Mouse (Mus musculus): ENCODE results near the gene Map4k3. TPM values are rescaled to one million over a fixed set of nuclear protein-coding genes. Genes with fewer than 3 reads are reported as not detected.

Map4k3 gene
- polyA plus RNA-seq, 1 experiment from 2014 or later: 15.1 TPM

GRCm38 (mm10) chr17:80729080-80729749, 930 bp upstream of the Map4k3 start:
- Histone ChIP-seq H3K9ac (peak overlapping the region; percentile 99), H3K4me3 (peak overlapping the region; percentile 97), H3K4me1 (peaks cover 52% of the 10 kb centered on the region), H3K9me3 (no peaks in the 10 kb centered on the region; the same call in 1 of the 2 replicates), H3K36me3 (peaks cover 6% of the 10 kb centered on the region; the same call in 1 of the 2 replicates), H3K27me3 (replicated peaks) (no peaks in the 10 kb centered on the region), H3K4me2 (peak overlapping the region; percentile 77), H3K27ac (replicated peaks) (peak overlapping the region; percentile 98)
- ATAC-seq (ENCODE audit: extremely low read depth, insufficient number of reproducible peaks, low FRiP score, low TSS enrichment): no peak
- 18% methylated on average over 9 of the region's 9 CpGs for WGBS

DNA sequence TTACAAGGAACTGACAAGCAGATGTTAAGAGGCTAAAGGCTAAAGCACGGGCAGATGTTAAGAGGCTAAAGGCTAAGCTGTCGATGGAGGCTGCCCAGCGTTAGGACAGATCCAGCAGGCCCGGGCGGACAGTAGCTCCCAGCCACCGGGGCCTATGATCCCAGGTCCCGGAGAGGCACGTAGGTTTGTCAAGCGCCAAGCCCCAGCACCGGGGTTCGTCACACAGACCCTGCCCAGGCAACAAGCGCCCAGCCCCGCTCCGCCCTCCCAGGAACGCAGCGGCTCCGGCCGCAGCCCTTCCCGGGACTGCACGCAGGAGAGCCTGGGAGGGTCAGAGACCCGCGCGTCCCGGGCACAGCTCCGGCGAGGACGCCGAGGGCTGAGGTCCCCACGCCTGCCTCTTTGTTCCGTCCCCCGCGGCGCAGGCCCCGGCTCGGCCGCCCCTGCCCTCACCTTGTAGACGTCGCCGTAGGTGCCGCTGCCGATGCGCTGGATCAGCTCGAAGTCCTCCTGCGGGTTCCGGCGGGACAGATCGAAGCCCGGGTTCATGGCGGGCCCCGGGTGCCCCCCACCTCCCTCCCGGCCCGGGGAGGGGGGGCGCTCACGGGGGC, 839 bp downstream of the Map4k3 start:
- Histone ChIP-seq H3K4me1 (peaks cover 69% of the 10 kb centered on the region), H3K27me3 (replicated peaks) (no peaks in the 10 kb centered on the region), H3K9ac (peak overlapping the region; percentile 99), H3K27ac (replicated peaks) (peak overlapping the region; percentile 98), H3K4me3 (peak overlapping the region; percentile 97), H3K36me3 (peaks cover 6% of the 10 kb centered on the region; the same call in 1 of the 2 replicates), H3K4me2 (peak overlapping the region; percentile 77), H3K9me3 (no peaks in the 10 kb centered on the region; the same call in 1 of the 2 replicates)
- WGBS: under 1% methylated on average over 48 of the region's 54 CpGs
- ATAC-seq (ENCODE audit: extremely low read depth, insufficient number of reproducible peaks, low FRiP score, low TSS enrichment): peak; percentile 30; the same call in 1 of the 2 replicates

GRCm38 (mm10) chr17:80726821-80727220, 1.5 kb downstream of the Map4k3 start:
- H3K4me1 ChIP-seq: peaks cover 76% of the 10 kb centered on the region

DNA sequence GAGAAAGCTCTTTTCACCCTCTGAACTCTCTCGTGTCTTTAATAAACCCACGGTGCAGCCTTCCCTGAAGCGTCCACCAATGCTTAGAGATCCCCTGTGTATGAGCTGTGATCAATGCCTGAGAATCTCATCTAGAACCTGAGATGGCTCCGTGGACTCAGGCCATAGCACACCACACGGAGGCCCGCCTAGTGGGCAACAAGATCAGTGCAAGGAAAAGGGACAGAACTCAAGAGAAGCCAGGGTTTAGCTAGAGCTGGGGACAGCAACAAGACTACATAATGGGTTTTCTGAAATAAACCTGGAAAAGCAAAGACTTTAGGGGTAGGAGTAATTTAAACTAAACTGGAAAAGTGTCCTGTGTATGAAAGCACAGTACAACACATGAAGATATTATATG, 5.2 kb downstream of the Map4k3 start:
- peaks cover 84% of the 10 kb centered on the region for H3K4me1 ChIP-seq
- peaks cover 6% of the 10 kb centered on the region; the same call in 1 of the 2 replicates for H3K36me3 ChIP-seq
- WGBS: 70% methylated on average over 6 of the region's 6 CpGs
- H3K27ac ChIP-seq (replicated peaks): no peak overlapping the region
- no peaks in the 10 kb centered on the region for H3K27me3 ChIP-seq (replicated peaks)
- no peak overlapping the region for H3K4me2 ChIP-seq
- H3K4me3 ChIP-seq: no peak overlapping the region
- no peaks in the 10 kb centered on the region; the same call in 1 of the 2 replicates for H3K9me3 ChIP-seq
- no peak overlapping the region for H3K9ac ChIP-seq
- ATAC-seq (ENCODE audit: extremely low read depth, insufficient number of reproducible peaks, low FRiP score, low TSS enrichment): no peak

More at GRCm38 (mm10) chr17:80726821-80727220, 1.5 kb downstream of the Map4k3 start:
- Histone ChIP-seq H3K9ac (peak overlapping the region; percentile 99), H3K27ac (replicated peaks) (peak overlapping the region; percentile 98), H3K9me3 (no peaks in the 10 kb centered on the region; the same call in 1 of the 2 replicates), H3K36me3 (peaks cover 6% of the 10 kb centered on the region; the same call in 1 of the 2 replicates), H3K4me2 (peak overlapping the region; percentile 77), H3K27me3 (replicated peaks) (no peaks in the 10 kb centered on the region), H3K4me3 (peak overlapping the region; percentile 97)
- 14% methylated on average over 8 of the region's 8 CpGs for WGBS
- ATAC-seq (ENCODE audit: extremely low read depth, insufficient number of reproducible peaks, low FRiP score, low TSS enrichment): no peak

DNA sequence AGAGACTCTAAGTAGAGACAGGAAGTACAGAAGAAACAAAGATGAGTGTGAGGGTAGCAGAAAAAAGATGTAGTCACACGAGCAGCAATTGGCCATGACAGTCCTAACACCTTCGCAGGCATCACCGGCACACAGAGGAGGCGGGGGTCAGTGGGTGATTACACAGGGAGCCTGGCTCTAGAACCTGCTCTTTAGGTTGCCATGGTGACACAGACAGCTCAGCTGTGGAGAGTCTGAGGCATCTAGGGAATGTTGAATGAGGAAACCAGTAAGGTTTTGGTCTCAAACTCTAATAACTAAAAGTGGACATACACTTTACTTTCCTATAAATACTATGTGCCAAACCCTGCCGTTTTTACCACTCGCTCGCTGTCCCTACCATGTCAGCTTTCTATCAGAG, 6.6 kb downstream of the Map4k3 start:
- no peaks in the 10 kb centered on the region; the same call in 1 of the 2 replicates for H3K9me3 ChIP-seq
- WGBS: 44% methylated on average over 7 of the region's 7 CpGs
- H3K4me3 ChIP-seq: no peak overlapping the region
- H3K27me3 ChIP-seq (replicated peaks): no peaks in the 10 kb centered on the region
- peaks cover 87% of the 10 kb centered on the region for H3K4me1 ChIP-seq
- H3K27ac ChIP-seq (replicated peaks): 0 out of 2 replicates have a peak overlapping the region, but pooled peaks have one; percentile 16
- H3K9ac ChIP-seq: no peak overlapping the region
- H3K36me3 ChIP-seq: peaks cover 6% of the 10 kb centered on the region; the same call in 1 of the 2 replicates
- ATAC-seq (ENCODE audit: extremely low read depth, insufficient number of reproducible peaks, low FRiP score, low TSS enrichment): no peak
- H3K4me2 ChIP-seq: no peak overlapping the region

DNA sequence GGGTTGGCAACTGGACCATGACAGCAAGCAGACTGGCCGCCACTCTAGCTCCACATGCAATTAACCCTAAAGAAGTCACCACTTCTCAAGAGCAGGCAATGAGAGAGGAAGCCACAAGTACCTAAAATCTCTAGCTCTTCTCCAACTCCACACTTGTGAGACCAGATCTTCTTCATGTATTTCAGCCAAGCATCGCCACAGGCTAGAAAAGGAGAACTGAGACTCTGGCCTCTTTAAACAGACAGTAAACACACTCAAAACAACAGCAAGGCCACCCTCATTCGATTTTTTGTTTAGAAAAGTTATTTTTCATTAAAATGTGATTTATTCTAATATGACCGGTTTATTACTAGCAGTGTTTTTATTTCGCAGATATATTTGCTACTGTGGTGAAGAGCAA, 9.0 kb downstream of the Map4k3 start:
- Histone ChIP-seq H3K9ac (no peak overlapping the region), H3K27me3 (replicated peaks) (no peaks in the 10 kb centered on the region), H3K4me3 (no peak overlapping the region), H3K9me3 (no peaks in the 10 kb centered on the region), H3K27ac (replicated peaks) (no peak overlapping the region), H3K4me1 (peaks cover 70% of the 10 kb centered on the region), H3K4me2 (no peak overlapping the region), H3K36me3 (no peaks in the 10 kb centered on the region)
- ATAC-seq (ENCODE audit: extremely low read depth, insufficient number of reproducible peaks, low FRiP score, low TSS enrichment): no peak
- 89% methylated on average over 5 of the region's 5 CpGs for WGBS

DNA sequence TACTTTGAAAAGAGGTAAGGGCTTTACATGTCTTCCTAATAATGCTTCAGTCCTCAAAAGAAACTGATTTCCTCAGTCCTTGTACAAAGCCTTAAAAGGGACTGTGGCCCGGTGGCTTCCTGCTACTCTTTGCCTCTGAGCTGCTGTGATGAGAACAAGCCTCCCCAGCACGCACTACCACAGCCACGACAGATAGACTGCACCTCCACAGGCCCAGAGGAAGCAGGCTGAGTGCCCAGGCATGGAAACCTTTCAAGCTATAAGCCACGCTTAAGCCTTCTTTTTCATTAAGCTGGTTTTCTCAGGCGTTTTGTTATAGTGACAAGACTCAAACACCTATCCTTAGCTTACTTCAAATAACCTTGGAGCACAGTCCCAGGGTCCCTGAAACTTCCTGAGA, 10.0 kb downstream of the Map4k3 start:
- Histone ChIP-seq H3K4me1 (peaks cover 62% of the 10 kb centered on the region), H3K36me3 (no peaks in the 10 kb centered on the region), H3K4me2 (no peak overlapping the region), H3K9me3 (no peaks in the 10 kb centered on the region), H3K27ac (replicated peaks) (0 out of 2 replicates have a peak overlapping the region, but pooled peaks have one; percentile 10), H3K4me3 (no peak overlapping the region), H3K9ac (no peak overlapping the region), H3K27me3 (replicated peaks) (no peaks in the 10 kb centered on the region)
- 52% methylated on average over 5 of the region's 5 CpGs for WGBS
- no peak for ATAC-seq (ENCODE audit: extremely low read depth, insufficient number of reproducible peaks, low FRiP score, low TSS enrichment)

- ATAC-seq (ENCODE audit: extremely low read depth, insufficient number of reproducible peaks, low FRiP score, low TSS enrichment): no peak
- Histone ChIP-seq H3K9me3 (no peaks in the 10 kb centered on the region), H3K36me3 (no peaks in the 10 kb centered on the region), H3K27ac (replicated peaks) (no peak overlapping the region), H3K4me1 (peaks cover 64% of the 10 kb centered on the region), H3K27me3 (replicated peaks) (no peaks in the 10 kb centered on the region), H3K4me2 (no peak overlapping the region), H3K9ac (no peak overlapping the region), H3K4me3 (no peak overlapping the region)
- 82% methylated on average over 5 of the region's 5 CpGs for WGBS
Observed at GRCm38 (mm10) chr17:80713588-80713987, 14.7 kb downstream of the Map4k3 start.

- Histone ChIP-seq H3K9me3 (no peaks in the 10 kb centered on the region), H3K4me2 (peak overlapping the region; percentile 67), H3K4me3 (peak overlapping the region; percentile 27), H3K27me3 (replicated peaks) (no peaks in the 10 kb centered on the region), H3K27ac (replicated peaks) (peak overlapping the region; percentile 79), H3K9ac (peak overlapping the region; percentile 73), H3K36me3 (no peaks in the 10 kb centered on the region), H3K4me1 (peaks cover 83% of the 10 kb centered on the region)
- 17% methylated on average over 24 of the region's 24 CpGs for WGBS
- no peak for ATAC-seq (ENCODE audit: extremely low read depth, insufficient number of reproducible peaks, low FRiP score, low TSS enrichment)
Observed at GRCm38 (mm10) chr17:80709921-80710838, 18.1 kb downstream of the Map4k3 start.

DNA sequence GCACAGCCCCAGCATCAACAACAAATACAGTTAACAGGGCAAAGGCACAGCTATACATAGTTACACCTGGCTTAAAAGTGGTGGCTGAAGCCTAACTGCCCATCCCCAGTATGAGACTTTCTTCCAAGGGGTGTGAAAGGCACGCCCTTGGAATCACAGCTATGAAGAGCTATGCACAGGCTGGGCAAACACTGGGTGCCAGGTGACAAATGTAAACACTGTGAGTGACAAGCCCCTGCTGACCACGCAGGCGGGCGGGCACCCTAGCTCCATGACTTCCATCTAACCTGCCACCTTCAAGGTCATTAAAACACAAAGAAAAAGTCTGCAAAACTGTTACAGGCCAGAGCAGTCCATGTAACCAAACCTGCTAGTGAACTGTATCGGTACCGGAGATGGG, 19.5 kb downstream of the Map4k3 start:
- no peaks in the 10 kb centered on the region for H3K9me3 ChIP-seq
- ATAC-seq (ENCODE audit: extremely low read depth, insufficient number of reproducible peaks, low FRiP score, low TSS enrichment): no peak
- H3K27me3 ChIP-seq (replicated peaks): no peaks in the 10 kb centered on the region
- WGBS: 60% methylated on average over 6 of the region's 6 CpGs
- H3K4me1 ChIP-seq: peaks cover 85% of the 10 kb centered on the region
- no peak overlapping the region for H3K4me3 ChIP-seq
- H3K36me3 ChIP-seq: no peaks in the 10 kb centered on the region
- H3K4me2 ChIP-seq: 0 out of 2 replicates have a peak overlapping the region, but pooled peaks have one; percentile 3
- H3K27ac ChIP-seq (replicated peaks): peak overlapping the region; percentile 40
- H3K9ac ChIP-seq: no peak overlapping the region

GRCm38 (mm10) chr17:80707176-80707575, 21.1 kb downstream of the Map4k3 start:
- Histone ChIP-seq H3K9ac (no peak overlapping the region), H3K9me3 (no peaks in the 10 kb centered on the region), H3K27ac (replicated peaks) (peak overlapping the region; percentile 33), H3K36me3 (no peaks in the 10 kb centered on the region), H3K27me3 (replicated peaks) (no peaks in the 10 kb centered on the region), H3K4me2 (no peak overlapping the region), H3K4me1 (peaks cover 77% of the 10 kb centered on the region), H3K4me3 (no peak overlapping the region)
- no peak for ATAC-seq (ENCODE audit: extremely low read depth, insufficient number of reproducible peaks, low FRiP score, low TSS enrichment)
- WGBS: 35% methylated on average over 4 of the region's 4 CpGs

All from heart, embryonic 13.5 days (tissue).